Mouse (Mus musculus): ENCODE results near the gene Adat1.

Gene Adat1

GRCm38 (mm10) chr8:111968541-111968940, 23.6 kb downstream of the Adat1 start:
- no peak for DNase-seq (ENCODE audit: low spot score)

GRCm38 (mm10) chr8:111967246-111967870, 24.7 kb downstream of the Adat1 start:
- DNase-seq (ENCODE audit: low spot score) = no peak

- DNase-seq (ENCODE audit: low spot score) = no peak
Observed at GRCm38 (mm10) chr8:111964849-111965561, 27.1 kb downstream of the Adat1 start.

- DNase-seq (ENCODE audit: low spot score) = no peak
Observed at GRCm38 (mm10) chr8:111964351-111964750, 27.8 kb downstream of the Adat1 start.

GRCm38 (mm10) chr8:111963546-111963945, 28.6 kb downstream of the Adat1 start:
- DNase-seq (ENCODE audit: low spot score) = no peak

- DNase-seq (ENCODE audit: low spot score) = no peak
Observed at GRCm38 (mm10) chr8:111963091-111963490, 29.0 kb downstream of the Adat1 start.

- no peak for DNase-seq (ENCODE audit: low spot score)
Observed at GRCm38 (mm10) chr8:111962589-111962988, 29.5 kb downstream of the Adat1 start.

- DNase-seq (ENCODE audit: low spot score) = no peak
Observed at GRCm38 (mm10) chr8:111961330-111961729, 30.8 kb downstream of the Adat1 start.

- DNase-seq (ENCODE audit: low spot score) = no peak
Observed at GRCm38 (mm10) chr8:111960591-111961321, 31.3 kb downstream of the Adat1 start.

GRCm38 (mm10) chr8:111957231-111957630, 34.9 kb downstream of the Adat1 start:
- no peak for DNase-seq (ENCODE audit: low spot score)

GRCm38 (mm10) chr8:111955879-111956278, 36.2 kb downstream of the Adat1 start:
- DNase-seq (ENCODE audit: low spot score) = no peak

- peak; percentile 15 for DNase-seq (ENCODE audit: low spot score)
Observed at GRCm38 (mm10) chr8:111954844-111955594, 37.1 kb downstream of the Adat1 start.

- no peak for DNase-seq (ENCODE audit: low spot score)
Observed at GRCm38 (mm10) chr8:111951936-111952335, 40.2 kb downstream of the Adat1 start.

- peak; percentile 38 for DNase-seq (ENCODE audit: low spot score)
Observed at GRCm38 (mm10) chr8:111951317-111951716, 40.8 kb downstream of the Adat1 start.

- DNase-seq (ENCODE audit: low spot score) = no peak
Observed at GRCm38 (mm10) chr8:111950846-111951245, 41.3 kb downstream of the Adat1 start.

GRCm38 (mm10) chr8:111947954-111948353, 44.1 kb downstream of the Adat1 start:
- no peak for DNase-seq (ENCODE audit: low spot score)

GRCm38 (mm10) chr8:111947144-111947543, 45.0 kb downstream of the Adat1 start:
- no peak for DNase-seq (ENCODE audit: low spot score)

GRCm38 (mm10) chr8:111943544-111943943, 48.6 kb downstream of the Adat1 start:
- no peak for DNase-seq (ENCODE audit: low spot score)

- DNase-seq (ENCODE audit: low spot score) = peak; percentile 27
Observed at GRCm38 (mm10) chr8:111941101-111941454, 51.0 kb downstream of the Adat1 start.

- peak; percentile 99 for DNase-seq (ENCODE audit: low spot score)
Observed at GRCm38 (mm10) chr8:111940171-111941100, 51.7 kb downstream of the Adat1 start, which contains the start of gene Gabarapl2. TSS of gene Gabarapl2 (plus strand) at chr8:111940703.

- peak; percentile 67 for DNase-seq (ENCODE audit: low spot score)
Observed at GRCm38 (mm10) chr8:111939516-111940142, 52.5 kb downstream of the Adat1 start.

All from lung, postnatal 25 days (tissue).